Mouse (Mus musculus): Measurements from ENCODE around the gene Taar8b. TPM values are rescaled to one million over a fixed set of nuclear protein-coding genes. Genes with fewer than 3 reads are reported as not detected.
"Not testable (repeated sequence)": the region's sequence is repeated elsewhere in the genome, so short reads cannot be mapped to it uniquely, and the experiment has no call there.

Gene Taar8b
- polyA plus RNA-seq, 1 experiment from 2014 or later: not detected

GRCm38 (mm10) chr10:24108236-24108635 lies 16.1 kb upstream of the Taar8b start:
- H3K4me2 ChIP-seq (ENCODE audit: low read depth, low read length): no peak overlapping the region
- no peak overlapping the region for H3K4me3 ChIP-seq (ENCODE audit: low read length)
- no peak overlapping the region for H3K27ac ChIP-seq (ENCODE audit: low read length)
- WGBS: 81% methylated on average over 3 of the region's 3 CpGs
- no peak overlapping the region for H3K9ac ChIP-seq (ENCODE audit: low read length)
- H3K9me3 ChIP-seq (replicated peaks; ENCODE audit: control insufficient read depth, low read length): no peaks in the 10 kb centered on the region
- no peak for ATAC-seq (replicated peaks; ENCODE audit: extremely low read depth, insufficient read depth, low FRiP score)
- H3K4me1 ChIP-seq (ENCODE audit: control insufficient read depth, insufficient read depth, low read length): no peaks in the 10 kb centered on the region
- no peaks in the 10 kb centered on the region for H3K27me3 ChIP-seq (ENCODE audit: control insufficient read depth, insufficient read depth, low read length)
- no peaks in the 10 kb centered on the region for H3K36me3 ChIP-seq (ENCODE audit: control insufficient read depth, insufficient read depth)

DNA sequence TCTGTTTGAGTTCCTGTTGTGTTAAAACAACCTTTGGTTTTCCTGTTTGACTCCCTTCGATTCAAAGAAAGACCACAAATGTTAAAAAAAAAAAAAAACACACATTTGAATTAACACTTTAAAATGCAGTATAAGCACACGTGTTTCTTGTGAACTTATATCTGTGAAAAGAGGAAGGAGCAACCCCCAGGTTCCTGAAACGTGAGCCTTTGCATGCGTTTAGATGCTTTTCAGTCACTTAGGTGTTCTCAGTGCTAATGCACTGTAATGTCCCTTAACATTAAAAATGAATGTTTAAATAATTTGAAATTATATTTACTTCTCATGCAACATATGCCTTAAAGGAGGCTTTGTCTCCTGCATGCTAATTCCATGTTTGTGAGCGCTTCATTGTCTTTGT lies 15.7 kb upstream of the Taar8b start:
- no peak overlapping the region for H3K27ac ChIP-seq (ENCODE audit: low read length)
- no peaks in the 10 kb centered on the region for H3K9me3 ChIP-seq (replicated peaks; ENCODE audit: control insufficient read depth, low read length)
- H3K9ac ChIP-seq (ENCODE audit: low read length): no peak overlapping the region
- H3K4me2 ChIP-seq (ENCODE audit: low read depth, low read length): no peak overlapping the region
- no peaks in the 10 kb centered on the region for H3K4me1 ChIP-seq (ENCODE audit: control insufficient read depth, insufficient read depth, low read length)
- ATAC-seq (replicated peaks; ENCODE audit: extremely low read depth, insufficient read depth, low FRiP score): no peak
- no peak overlapping the region for H3K4me3 ChIP-seq (ENCODE audit: low read length)
- no peaks in the 10 kb centered on the region for H3K27me3 ChIP-seq (ENCODE audit: control insufficient read depth, insufficient read depth, low read length)
- H3K36me3 ChIP-seq (ENCODE audit: control insufficient read depth, insufficient read depth): no peaks in the 10 kb centered on the region
- WGBS: 59% methylated on average over 5 of the region's 5 CpGs

- not testable (repeated sequence) for H3K36me3 ChIP-seq (ENCODE audit: control insufficient read depth, insufficient read depth); H3K9ac ChIP-seq (ENCODE audit: low read length); H3K9me3 ChIP-seq (replicated peaks; ENCODE audit: control insufficient read depth, low read length); H3K4me1 ChIP-seq (ENCODE audit: control insufficient read depth, insufficient read depth, low read length); H3K4me2 ChIP-seq (ENCODE audit: low read depth, low read length); H3K27me3 ChIP-seq (ENCODE audit: control insufficient read depth, insufficient read depth, low read length); ATAC-seq (replicated peaks; ENCODE audit: extremely low read depth, insufficient read depth, low FRiP score); H3K27ac ChIP-seq (ENCODE audit: low read length); H3K4me3 ChIP-seq (ENCODE audit: low read length)
- 17% methylated on average over 1 of the region's 1 CpGs for WGBS
These were observed 11.2 kb upstream of the Taar8b start for GRCm38 (mm10) chr10:24103299-24103698.

- H3K9ac ChIP-seq (ENCODE audit: low read length); H3K4me2 ChIP-seq (ENCODE audit: low read depth, low read length); H3K9me3 ChIP-seq (replicated peaks; ENCODE audit: control insufficient read depth, low read length); H3K4me3 ChIP-seq (ENCODE audit: low read length); H3K27ac ChIP-seq (ENCODE audit: low read length); ATAC-seq (replicated peaks; ENCODE audit: extremely low read depth, insufficient read depth, low FRiP score); H3K36me3 ChIP-seq (ENCODE audit: control insufficient read depth, insufficient read depth); H3K4me1 ChIP-seq (ENCODE audit: control insufficient read depth, insufficient read depth, low read length); H3K27me3 ChIP-seq (ENCODE audit: control insufficient read depth, insufficient read depth, low read length): not testable (repeated sequence)
- WGBS: 85% methylated on average over 1 of the region's 3 CpGs
These were observed 9.7 kb upstream of the Taar8b start, which contains the start of gene Taar8c for GRCm38 (mm10) chr10:24101812-24102211. TSS of gene Taar8c (minus strand) at chr10:24101912.

- not testable (repeated sequence) for H3K27me3 ChIP-seq (ENCODE audit: control insufficient read depth, insufficient read depth, low read length); H3K9ac ChIP-seq (ENCODE audit: low read length); H3K9me3 ChIP-seq (replicated peaks; ENCODE audit: control insufficient read depth, low read length); H3K4me3 ChIP-seq (ENCODE audit: low read length); H3K36me3 ChIP-seq (ENCODE audit: control insufficient read depth, insufficient read depth); H3K27ac ChIP-seq (ENCODE audit: low read length); H3K4me2 ChIP-seq (ENCODE audit: low read depth, low read length); H3K4me1 ChIP-seq (ENCODE audit: control insufficient read depth, insufficient read depth, low read length); ATAC-seq (replicated peaks; ENCODE audit: extremely low read depth, insufficient read depth, low FRiP score)
- WGBS: 54% methylated on average over 2 of the region's 2 CpGs
These were observed 4.9 kb upstream of the Taar8b start for GRCm38 (mm10) chr10:24097010-24097409.

DNA sequence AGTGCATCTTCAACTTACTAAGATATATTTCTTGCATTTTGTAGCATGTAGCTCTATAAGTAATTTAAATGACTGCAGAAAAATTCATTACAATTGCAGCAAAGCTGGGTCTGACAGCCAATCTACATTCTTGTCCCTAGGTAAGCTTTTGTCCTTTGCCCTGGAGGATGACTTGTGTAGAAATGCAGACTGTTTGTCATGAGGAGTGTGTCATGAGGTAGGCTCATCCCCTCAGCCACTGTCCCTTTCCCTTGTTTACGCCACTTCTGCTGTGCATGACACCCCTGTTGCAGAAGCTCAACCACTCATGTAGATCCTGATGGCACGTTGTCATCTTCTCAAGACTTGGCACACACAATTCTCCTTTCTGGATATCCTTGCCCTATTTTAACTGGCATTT lies 4.9 kb downstream of the Taar8b start:
- H3K9me3 ChIP-seq (replicated peaks; ENCODE audit: control insufficient read depth, low read length): no peaks in the 10 kb centered on the region
- no peak overlapping the region for H3K27ac ChIP-seq (ENCODE audit: low read length)
- H3K9ac ChIP-seq (ENCODE audit: low read length): no peak overlapping the region
- H3K4me3 ChIP-seq (ENCODE audit: low read length): no peak overlapping the region
- H3K4me2 ChIP-seq (ENCODE audit: low read depth, low read length): no peak overlapping the region
- WGBS: 85% methylated on average over 2 of the region's 2 CpGs
- H3K36me3 ChIP-seq (ENCODE audit: control insufficient read depth, insufficient read depth): no peaks in the 10 kb centered on the region
- no peak for ATAC-seq (replicated peaks; ENCODE audit: extremely low read depth, insufficient read depth, low FRiP score)
- no peaks in the 10 kb centered on the region for H3K27me3 ChIP-seq (ENCODE audit: control insufficient read depth, insufficient read depth, low read length)
- no peaks in the 10 kb centered on the region for H3K4me1 ChIP-seq (ENCODE audit: control insufficient read depth, insufficient read depth, low read length)

- Histone ChIP-seq H3K4me1 (ENCODE audit: control insufficient read depth, insufficient read depth, low read length) (no peaks in the 10 kb centered on the region), H3K4me3 (ENCODE audit: low read length) (no peak overlapping the region), H3K9ac (ENCODE audit: low read length) (no peak overlapping the region), H3K27me3 (ENCODE audit: control insufficient read depth, insufficient read depth, low read length) (no peaks in the 10 kb centered on the region), H3K27ac (ENCODE audit: low read length) (no peak overlapping the region), H3K4me2 (ENCODE audit: low read depth, low read length) (no peak overlapping the region), H3K36me3 (ENCODE audit: control insufficient read depth, insufficient read depth) (no peaks in the 10 kb centered on the region), H3K9me3 (replicated peaks; ENCODE audit: control insufficient read depth, low read length) (no peaks in the 10 kb centered on the region)
- ATAC-seq (replicated peaks; ENCODE audit: extremely low read depth, insufficient read depth, low FRiP score): no peak
- WGBS: 54% methylated on average over 5 of the region's 5 CpGs
These were observed 5.5 kb downstream of the Taar8b start for GRCm38 (mm10) chr10:24086555-24086954.

GRCm38 (mm10) chr10:24085936-24086335 lies 6.2 kb downstream of the Taar8b start:
- Histone ChIP-seq H3K4me2 (ENCODE audit: low read depth, low read length) (no peak overlapping the region), H3K36me3 (ENCODE audit: control insufficient read depth, insufficient read depth) (no peaks in the 10 kb centered on the region), H3K27me3 (ENCODE audit: control insufficient read depth, insufficient read depth, low read length) (no peaks in the 10 kb centered on the region), H3K27ac (ENCODE audit: low read length) (no peak overlapping the region), H3K4me3 (ENCODE audit: low read length) (no peak overlapping the region), H3K9me3 (replicated peaks; ENCODE audit: control insufficient read depth, low read length) (no peaks in the 10 kb centered on the region), H3K4me1 (ENCODE audit: control insufficient read depth, insufficient read depth, low read length) (no peaks in the 10 kb centered on the region), H3K9ac (ENCODE audit: low read length) (no peak overlapping the region)
- 69% methylated on average over 5 of the region's 5 CpGs for WGBS
- ATAC-seq (replicated peaks; ENCODE audit: extremely low read depth, insufficient read depth, low FRiP score): no peak

- ATAC-seq (replicated peaks; ENCODE audit: extremely low read depth, insufficient read depth, low FRiP score): no peak
- Histone ChIP-seq H3K4me2 (ENCODE audit: low read depth, low read length) (no peak overlapping the region), H3K36me3 (ENCODE audit: control insufficient read depth, insufficient read depth) (no peaks in the 10 kb centered on the region), H3K4me1 (ENCODE audit: control insufficient read depth, insufficient read depth, low read length) (no peaks in the 10 kb centered on the region), H3K9me3 (replicated peaks; ENCODE audit: control insufficient read depth, low read length) (no peaks in the 10 kb centered on the region), H3K9ac (ENCODE audit: low read length) (no peak overlapping the region), H3K4me3 (ENCODE audit: low read length) (no peak overlapping the region), H3K27me3 (ENCODE audit: control insufficient read depth, insufficient read depth, low read length) (no peaks in the 10 kb centered on the region), H3K27ac (ENCODE audit: low read length) (no peak overlapping the region)
- WGBS: 31% methylated on average over 3 of the region's 3 CpGs
These were observed 11.9 kb downstream of the Taar8b start for GRCm38 (mm10) chr10:24080166-24080565.

GRCm38 (mm10) chr10:24076200-24076599 lies 15.9 kb downstream of the Taar8b start, which contains the start of gene Taar8a:
TSS of gene Taar8a (plus strand) at chr10:24076500.
- not testable (repeated sequence) for H3K9me3 ChIP-seq (replicated peaks; ENCODE audit: control insufficient read depth, low read length); H3K4me2 ChIP-seq (ENCODE audit: low read depth, low read length); ATAC-seq (replicated peaks; ENCODE audit: extremely low read depth, insufficient read depth, low FRiP score); H3K27ac ChIP-seq (ENCODE audit: low read length); H3K36me3 ChIP-seq (ENCODE audit: control insufficient read depth, insufficient read depth); H3K9ac ChIP-seq (ENCODE audit: low read length); H3K4me3 ChIP-seq (ENCODE audit: low read length); H3K4me1 ChIP-seq (ENCODE audit: control insufficient read depth, insufficient read depth, low read length); H3K27me3 ChIP-seq (ENCODE audit: control insufficient read depth, insufficient read depth, low read length)
- 75% methylated on average over 2 of the region's 4 CpGs for WGBS
